Mouse (Mus musculus): ENCODE data around the gene BC028528.

DNA sequence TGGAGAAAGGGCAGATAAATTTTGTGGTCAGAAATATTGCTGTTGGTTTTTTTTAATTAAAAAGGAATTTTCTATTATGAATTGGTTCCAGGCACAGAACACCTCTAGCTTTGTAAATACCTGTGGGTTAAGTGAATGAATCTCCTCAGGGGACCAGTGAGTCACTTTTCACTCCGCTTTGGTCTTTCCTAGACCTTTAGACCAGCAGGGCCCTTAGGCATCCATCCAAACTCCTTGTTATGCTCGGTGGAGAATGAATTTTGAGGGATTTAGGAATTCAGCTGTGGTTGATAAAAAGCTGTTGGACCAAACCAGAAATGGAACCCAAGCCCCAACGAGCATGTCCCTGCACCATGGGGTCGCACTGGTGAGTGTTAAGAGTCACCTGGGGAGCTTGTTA, 15.8 kb upstream of the BC028528 start:
- TF ChIP-seq POLR2A (IDR thresholded peaks at IDR 0.05; ENCODE audit: low read depth, low read length): no peak
- no peak for TF ChIP-seq CTCF (conservative IDR thresholded peaks at IDR 0.05; ENCODE audit: insufficient read depth, insufficient read length, low read depth, low read length)
